Mouse (Mus musculus) frontal cortex, postnatal 25 days (tissue): ENCODE measurements around the gene Slc8a1.

Experiments used
- DNase-seq, 2 experiments: peaks; one replicate each; pipeline ENCODE4 v3.0.0; 2022; ENCODE audit warnings: low spot score in 2 of 2

Slc8a1 gene

DNA sequence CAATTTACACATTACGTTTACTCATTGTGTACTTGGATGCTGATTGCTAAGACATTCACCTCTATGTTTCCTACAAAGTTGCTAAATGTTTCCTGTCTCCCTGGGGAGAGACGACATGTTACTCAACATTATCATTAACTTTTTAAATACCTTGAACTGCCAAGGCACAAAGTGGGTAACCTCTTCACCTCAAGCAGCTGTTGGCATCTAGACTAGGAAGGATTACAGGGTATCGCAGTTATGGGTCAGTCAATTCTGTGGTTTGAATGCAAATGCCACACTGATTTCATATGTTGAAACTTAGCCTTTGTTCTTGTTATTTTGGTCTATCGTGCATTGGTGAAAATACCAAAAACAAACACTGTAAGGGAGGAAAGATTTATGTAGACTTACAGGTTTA is 378.1 kb downstream of the Slc8a1 start:
- no peak for DNase-seq

DNA sequence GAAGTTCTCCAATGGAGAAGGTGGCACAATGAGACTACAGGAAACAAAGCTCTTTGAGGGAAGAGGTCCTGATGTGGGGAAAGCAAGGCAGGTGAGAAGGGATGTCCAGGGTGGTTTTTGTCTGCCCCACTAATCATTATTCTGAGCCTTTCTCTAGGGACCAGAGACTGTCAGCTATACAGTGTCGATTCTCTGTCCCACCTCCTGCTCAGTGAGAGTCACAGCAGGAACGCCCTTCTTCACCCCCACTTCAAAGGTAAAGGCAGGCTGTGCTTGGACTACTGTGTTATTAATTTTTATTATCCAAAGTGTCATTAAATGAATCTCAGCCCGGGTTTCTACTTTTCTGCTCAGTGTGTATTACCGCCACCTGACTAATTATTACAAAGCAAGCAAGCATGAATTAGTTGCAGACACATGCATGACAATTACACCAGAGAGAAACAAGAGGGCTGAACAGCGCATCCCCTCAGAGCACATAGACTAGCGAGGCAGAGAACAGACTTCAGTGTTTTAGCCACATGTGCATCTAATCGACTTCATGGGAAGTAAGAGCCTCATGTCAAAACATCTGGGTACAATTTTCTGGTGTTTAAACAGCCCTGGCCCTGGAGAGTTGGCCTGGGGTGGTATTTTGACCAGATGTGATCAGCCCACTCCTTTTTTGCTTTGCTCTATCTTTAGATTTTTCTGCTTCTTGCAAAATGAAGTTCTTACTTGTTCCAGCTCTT is 402.0 kb downstream of the Slc8a1 start:
- DNase-seq, result no peak

DNA sequence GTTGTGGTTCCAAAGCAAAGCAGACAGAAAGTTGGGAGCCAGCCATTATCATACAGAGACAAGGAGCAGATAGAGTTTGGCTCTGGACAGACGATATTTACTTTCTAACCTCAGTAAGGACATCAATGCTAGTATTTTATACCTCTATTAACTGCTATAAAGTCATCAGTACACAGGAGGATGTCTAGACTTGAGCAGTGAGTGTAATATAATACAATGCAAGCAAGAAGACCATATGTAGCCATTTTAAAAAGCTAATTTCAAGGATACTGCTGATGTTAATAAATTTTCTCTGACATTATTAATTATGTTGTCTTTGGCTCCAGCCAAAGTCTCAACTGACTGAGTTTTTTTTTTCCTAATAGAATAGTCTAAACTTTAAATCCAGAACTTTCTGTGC is 402.7 kb downstream of the Slc8a1 start:
- no peak for DNase-seq
